Mouse (Mus musculus): ENCODE measurements around the gene Znhit2.

Znhit2 gene

GRCm38 (mm10) chr19:6070571-6071250, 9.7 kb downstream of the Znhit2 start:
- no peak for DNase-seq (ENCODE audit: extremely low read depth, insufficient read length, low spot score)

- DNase-seq (ENCODE audit: extremely low read depth, insufficient read length, low spot score): no peak
Measured at GRCm38 (mm10) chr19:6071261-6071660, 10.3 kb downstream of the Znhit2 start.

GRCm38 (mm10) chr19:6073889-6074288, 12.9 kb downstream of the Znhit2 start:
- no peak for DNase-seq (ENCODE audit: extremely low read depth, insufficient read length, low spot score)

GRCm38 (mm10) chr19:6076564-6077393, 15.8 kb downstream of the Znhit2 start, which contains the start of gene Vps51:
Gene Vps51 (minus strand): TSS chr19:6077231.
- DNase-seq (ENCODE audit: extremely low read depth, insufficient read length, low spot score): peak; percentile 92

- DNase-seq (ENCODE audit: extremely low read depth, insufficient read length, low spot score): no peak
Measured at GRCm38 (mm10) chr19:6079983-6080480, 19.0 kb downstream of the Znhit2 start, which contains the start of gene Tmem262. Gene Tmem262 (plus strand): TSS chr19:6080033.

GRCm38 (mm10) chr19:6082156-6082555, 21.2 kb downstream of the Znhit2 start, which contains the start of gene Gm28374:
Gene Gm28374 (minus strand): TSS chr19:6082256.
- DNase-seq (ENCODE audit: extremely low read depth, insufficient read length, low spot score): no peak

GRCm38 (mm10) chr19:6084478-6085248, 23.7 kb downstream of the Znhit2 start, which contains the start of the genes Zfpl1 and Cdca5:
Gene Zfpl1 (minus strand): TSS chr19:6084956.
Gene Cdca5 (plus strand): TSS chr19:6084983.
- DNase-seq (ENCODE audit: extremely low read depth, insufficient read length, low spot score): peak; percentile 98

GRCm38 (mm10) chr19:6085417-6085879, 24.5 kb downstream of the Znhit2 start:
- DNase-seq (ENCODE audit: extremely low read depth, insufficient read length, low spot score): peak; percentile 68

GRCm38 (mm10) chr19:6088841-6089240, 27.8 kb downstream of the Znhit2 start:
- no peak for DNase-seq (ENCODE audit: extremely low read depth, insufficient read length, low spot score)

GRCm38 (mm10) chr19:6094119-6094518, 33.1 kb downstream of the Znhit2 start, which contains the start of gene AC131692.1:
Gene AC131692.1 (plus strand): TSS chr19:6094419.
- no peak for DNase-seq (ENCODE audit: extremely low read depth, insufficient read length, low spot score)

- no peak for DNase-seq (ENCODE audit: extremely low read depth, insufficient read length, low spot score)
Measured at GRCm38 (mm10) chr19:6097847-6098246, 36.9 kb downstream of the Znhit2 start.

GRCm38 (mm10) chr19:6101186-6101585, 40.2 kb downstream of the Znhit2 start:
- DNase-seq (ENCODE audit: extremely low read depth, insufficient read length, low spot score): no peak

- no peak for DNase-seq (ENCODE audit: extremely low read depth, insufficient read length, low spot score)
Measured at GRCm38 (mm10) chr19:6102169-6102853, 41.3 kb downstream of the Znhit2 start.

GRCm38 (mm10) chr19:6104476-6104875, 43.5 kb downstream of the Znhit2 start:
- no peak for DNase-seq (ENCODE audit: extremely low read depth, insufficient read length, low spot score)

GRCm38 (mm10) chr19:6105586-6105985, 44.6 kb downstream of the Znhit2 start, which contains the start of gene Naaladl1:
Gene Naaladl1 (plus strand): TSS chr19:6105782.
- no peak for DNase-seq (ENCODE audit: extremely low read depth, insufficient read length, low spot score)
